Mouse (Mus musculus) forebrain, embryonic 11.5 days (tissue): ENCODE data around the gene Lrrk1. TPM values are rescaled to one million over a fixed set of nuclear protein-coding genes. Genes with fewer than 3 reads are reported as not detected.

Experiments used
- ATAC-seq: fragments of 200-750 bp; cut with Nextera tagmentation; replicated peaks from 2 replicates; pipeline ENCODE4 v1.8.0; 2017; ENCODE audit warnings: moderate TSS enrichment; ENCODE audit not compliant: low FRiP score
- DNase-seq: peaks from one replicate; pipeline ENCODE4 v3.0.0-alpha.2; 2017; ENCODE audit warnings: low spot score
- H3K27ac ChIP-seq: fragments of 300-500 bp; sonication (generic); 2 replicates; pipeline ENCODE4 v1.5.1; 2014; ENCODE audit warnings: low read depth, low read length
- H3K27me3 ChIP-seq: fragments of 300-500 bp; sonication (generic); 2 replicates; pipeline ENCODE4 v1.6.1; 2014; ENCODE audit warnings: mild to moderate bottlenecking, low read length, mixed read lengths; ENCODE audit not compliant: control insufficient read depth, insufficient read depth
- H3K36me3 ChIP-seq: fragments of 300-500 bp; sonication (generic); 2 replicates; pipeline ENCODE4 v1.6.1; 2014; ENCODE audit warnings: mild to moderate bottlenecking, low read length, moderate library complexity, mixed read lengths; ENCODE audit not compliant: control insufficient read depth, insufficient read depth
- H3K4me1 ChIP-seq: fragments of 300-500 bp; sonication (generic); replicated peaks from 2 replicates; pipeline ENCODE4 v1.6.1; 2014; ENCODE audit warnings: low read length, mixed read lengths; ENCODE audit not compliant: control insufficient read depth, insufficient read depth
- H3K4me2 ChIP-seq: fragments of 300-500 bp; sonication (generic); 2 replicates; pipeline ENCODE4 v1.6.1; 2014; ENCODE audit warnings: low read depth, mild to moderate bottlenecking, low read length, moderate library complexity, mixed read lengths; ENCODE audit not compliant: severe bottlenecking
- H3K4me3 ChIP-seq: fragments of 300-500 bp; sonication (generic); 2 replicates; pipeline ENCODE4 v1.5.1; 2014; ENCODE audit warnings: low read depth, low read length
- H3K9ac ChIP-seq: fragments of 300-500 bp; sonication (generic); 2 replicates; pipeline ENCODE4 v1.6.1; 2014; ENCODE audit warnings: low read length
- H3K9me3 ChIP-seq: fragments of 300-500 bp; sonication (generic); 2 replicates; pipeline ENCODE4 v1.6.1; 2016; ENCODE audit warnings: low read length, mixed read lengths; ENCODE audit not compliant: control insufficient read depth
- WGBS: fragments of 180-500 bp; shearing (Covaris S2); extraction: QIAGEN DNeasy Blood & Tissue Kit; methylation state at CpG from one replicate; pipeline ENCODE4 v1.1.7; 2014; 5-methylcytosine and 5-hydroxymethylcytosine counted together
- polyA plus RNA-seq: library from polyadenylated mRNA; unstranded; fragments of >200 nt; fragmentation: Nextera tagmentation; extraction: Ambion mirVana; gene quantifications from 2 replicates; pipeline ENCODE4 v1.2.1, GENCODE M21; 2014

Gene Lrrk1
- polyA plus RNA-seq, 1 experiment from 2014 or later: 3.3 TPM

GRCm38 (mm10) chr7:66296921-66297655, 91.1 kb downstream of the Lrrk1 start:
- peaks cover 9% of the 10 kb centered on the region; the same call in 1 of the 2 replicates for H3K27me3 ChIP-seq
- H3K9ac ChIP-seq: peak overlapping the region; percentile 37
- no peak overlapping the region for H3K4me3 ChIP-seq
- DNase-seq (peak; percentile 61), ATAC-seq (peak; percentile 59)
- H3K9me3 ChIP-seq: no peaks in the 10 kb centered on the region
- H3K27ac ChIP-seq: no peak overlapping the region
- peaks cover 18% of the 10 kb centered on the region for H3K4me1 ChIP-seq
- peak overlapping the region; percentile 12; the same call in 1 of the 2 replicates for H3K4me2 ChIP-seq
- no peaks in the 10 kb centered on the region for H3K36me3 ChIP-seq
- WGBS: 24% methylated on average over 12 of the region's 12 CpGs

- H3K36me3 ChIP-seq: no peaks in the 10 kb centered on the region
- H3K27ac ChIP-seq: no peak overlapping the region
- H3K9me3 ChIP-seq: no peaks in the 10 kb centered on the region
- 46% methylated on average over 17 of the region's 19 CpGs for WGBS
- H3K27me3 ChIP-seq: peaks cover 9% of the 10 kb centered on the region; the same call in 1 of the 2 replicates
- H3K4me2 ChIP-seq: no peak overlapping the region
- H3K4me1 ChIP-seq: peaks cover 17% of the 10 kb centered on the region
- H3K9ac ChIP-seq: no peak overlapping the region
- no peak overlapping the region for H3K4me3 ChIP-seq
- ATAC-seq (0 out of 2 replicates have a peak, but pooled peaks have one; percentile 39), DNase-seq (no peak)
Measured at GRCm38 (mm10) chr7:66292552-66293376, 95.4 kb downstream of the Lrrk1 start.

- Histone ChIP-seq H3K4me1 (peaks cover 10% of the 10 kb centered on the region; the same call in 1 of the 2 replicates), H3K27me3 (peaks cover 9% of the 10 kb centered on the region; the same call in 1 of the 2 replicates)
- no peak for ATAC-seq
Measured at GRCm38 (mm10) chr7:66292010-66292409, 96.1 kb downstream of the Lrrk1 start.

GRCm38 (mm10) chr7:66282984-66283612, 105.1 kb downstream of the Lrrk1 start:
- no peaks in the 10 kb centered on the region for H3K9me3 ChIP-seq
- WGBS: 11% methylated on average over 10 of the region's 10 CpGs
- no peak overlapping the region for H3K27ac ChIP-seq
- peaks cover 5% of the 10 kb centered on the region; the same call in 1 of the 2 replicates for H3K4me1 ChIP-seq
- H3K27me3 ChIP-seq: no peaks in the 10 kb centered on the region
- H3K9ac ChIP-seq: no peak overlapping the region
- DNase-seq: no peak
- H3K4me2 ChIP-seq: no peak overlapping the region
- peak; percentile 36; the same call in 1 of the 2 replicates for ATAC-seq
- no peaks in the 10 kb centered on the region for H3K36me3 ChIP-seq
- H3K4me3 ChIP-seq: no peak overlapping the region

More at GRCm38 (mm10) chr7:66292010-66292409, 96.1 kb downstream of the Lrrk1 start:
- H3K36me3 ChIP-seq: no peaks in the 10 kb centered on the region
- 88% methylated on average over 8 of the region's 8 CpGs for WGBS
- H3K4me2 ChIP-seq: no peak overlapping the region
- no peak overlapping the region for H3K4me3 ChIP-seq
- DNase-seq: no peak
- H3K27ac ChIP-seq: no peak overlapping the region
- H3K9ac ChIP-seq: no peak overlapping the region
- H3K9me3 ChIP-seq: no peaks in the 10 kb centered on the region

GRCm38 (mm10) chr7:66282265-66282664, 105.9 kb downstream of the Lrrk1 start:
- Histone ChIP-seq H3K9ac (no peak overlapping the region), H3K9me3 (no peaks in the 10 kb centered on the region), H3K27ac (no peak overlapping the region), H3K4me2 (no peak overlapping the region), H3K4me3 (no peak overlapping the region), H3K36me3 (no peaks in the 10 kb centered on the region), H3K4me1 (peaks cover 5% of the 10 kb centered on the region; the same call in 1 of the 2 replicates), H3K27me3 (no peaks in the 10 kb centered on the region)
- DNase-seq: no peak
- no peak for ATAC-seq
- WGBS: 77% methylated on average over 12 of the region's 12 CpGs

- 76% methylated on average over 3 of the region's 3 CpGs for WGBS
- Histone ChIP-seq H3K4me2 (no peak overlapping the region), H3K27ac (no peak overlapping the region), H3K9me3 (no peaks in the 10 kb centered on the region), H3K9ac (no peak overlapping the region), H3K4me3 (no peak overlapping the region), H3K27me3 (no peaks in the 10 kb centered on the region), H3K36me3 (no peaks in the 10 kb centered on the region), H3K4me1 (no peaks in the 10 kb centered on the region)
- DNase-seq (no peak), ATAC-seq (no peak)
Measured at GRCm38 (mm10) chr7:66278001-66278400, 110.1 kb downstream of the Lrrk1 start.

DNA sequence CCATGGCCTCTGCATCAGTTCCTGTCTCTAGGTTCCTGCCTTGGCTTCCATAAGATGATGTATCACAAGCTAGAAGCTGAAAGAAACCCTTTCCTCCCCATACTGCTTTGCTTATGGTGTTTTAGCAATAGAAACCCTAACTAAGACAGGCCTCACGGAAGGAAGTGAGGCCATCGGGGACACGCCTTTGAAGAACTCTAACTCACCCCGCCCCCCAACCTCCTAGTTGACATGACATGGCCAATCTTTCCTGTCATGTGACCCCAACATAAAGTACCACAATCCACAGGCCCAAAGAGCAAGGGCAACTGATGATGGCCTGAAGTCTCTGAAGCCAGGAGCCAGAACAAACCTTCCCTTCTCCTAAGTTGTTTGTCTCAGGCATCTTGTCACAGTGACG, 114.7 kb downstream of the Lrrk1 start:
- H3K4me2 ChIP-seq: no peak overlapping the region
- no peak overlapping the region for H3K4me3 ChIP-seq
- ATAC-seq (no peak), DNase-seq (no peak)
- H3K27me3 ChIP-seq: no peaks in the 10 kb centered on the region
- WGBS: 96% methylated on average over 5 of the region's 5 CpGs
- H3K27ac ChIP-seq: no peak overlapping the region
- H3K9ac ChIP-seq: no peak overlapping the region
- H3K9me3 ChIP-seq: no peaks in the 10 kb centered on the region; the same call in 1 of the 2 replicates
- no peaks in the 10 kb centered on the region for H3K36me3 ChIP-seq
- H3K4me1 ChIP-seq: no peaks in the 10 kb centered on the region

DNA sequence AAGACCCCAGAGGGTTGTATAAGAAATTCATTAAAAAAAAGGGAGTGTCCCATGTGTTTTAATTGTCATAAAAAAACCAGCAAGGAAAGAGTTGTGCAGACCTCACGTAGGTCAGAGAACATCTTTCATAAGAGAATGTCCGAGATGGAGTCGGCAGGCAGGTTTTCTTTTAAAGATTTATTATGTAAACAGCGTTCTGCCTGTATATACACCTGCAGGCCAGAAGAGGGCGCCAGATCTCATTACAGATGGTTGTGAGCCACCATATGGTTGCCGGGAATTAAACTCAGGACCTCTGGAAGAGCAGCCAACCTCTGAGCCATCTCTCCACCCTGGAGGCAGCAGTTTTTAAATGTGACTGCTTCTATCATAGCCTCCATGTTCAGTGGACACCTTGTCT, 116.9 kb downstream of the Lrrk1 start:
- ATAC-seq (no peak), DNase-seq (no peak)
- Histone ChIP-seq H3K4me1 (no peaks in the 10 kb centered on the region), H3K9me3 (no peaks in the 10 kb centered on the region; the same call in 1 of the 2 replicates), H3K4me2 (no peak overlapping the region), H3K4me3 (no peak overlapping the region), H3K36me3 (no peaks in the 10 kb centered on the region), H3K27ac (no peak overlapping the region), H3K27me3 (no peaks in the 10 kb centered on the region), H3K9ac (no peak overlapping the region)
- WGBS: 76% methylated on average over 6 of the region's 6 CpGs
